Comparison of ENCODE assay signal across 9 mouse cellular contexts in genomic region chr13:98587639-98588038, GRCm38 (mm10). TPM values are rescaled to one million over a fixed set of nuclear protein-coding genes. Genes with fewer than 3 reads are reported as not detected.
DNase-seq lines count a peak whose midpoint lies in the region; ATAC-seq lines count a peak whose summit lies in the region.
"Had no signal": no experiment of that assay in that cellular context is flagged by ENCODE, and none has a peak within 500 bp of the region (broad histone marks: within the 10 kb centered on the region; RNA-seq: fewer than 3 reads in every experiment).

No protein-coding gene starts in this region.

- H3K9ac ChIP-seq in hindbrain, embryonic 13.5 days = no peak overlapping the region
- H3K9ac ChIP-seq: liver, embryonic 14.5 days had no signal

- peaks cover 62% of the 10 kb centered on the region for H3K27me3 ChIP-seq in heart, embryonic 10.5 days (ENCODE audit: insufficient read depth, poor library complexity, severe bottlenecking)
- H3K27me3 ChIP-seq in hindbrain, embryonic 13.5 days = peaks cover 78% of the 10 kb centered on the region
- peaks cover 100% of the 10 kb centered on the region for H3K27me3 ChIP-seq in midbrain, embryonic 10.5 days (ENCODE audit: low read depth, poor library complexity, severe bottlenecking)

- ATAC-seq in hindbrain, embryonic 13.5 days (ENCODE audit: low FRiP score) = peak; percentile 47; the same call in 1 of the 2 replicates

- H3K4me3 ChIP-seq in heart, embryonic 10.5 days = peak overlapping the region; percentile 37
- H3K4me3 ChIP-seq in hindbrain, embryonic 13.5 days = no peak overlapping the region
- peak overlapping the region; percentile 35 for H3K4me3 ChIP-seq in midbrain, embryonic 10.5 days

- DNase-seq in heart, embryonic 10.5 days (ENCODE audit: low spot score) = no peak
- no peak for DNase-seq in heart, adult 18-20 months
- peak; percentile 88 for DNase-seq in MN1 (ENCODE audit: low spot score)
- peak; percentile 57 for DNase-seq in midbrain, embryonic 10.5 days (ENCODE audit: low spot score)
- DNase-seq in gastrocnemius, adult 18-20 months (ENCODE audit: low spot score) = no peak
- DNase-seq in gastrocnemius, postnatal 25 days = no peak
- no peak for DNase-seq in lung, adult 18-20 months

- peak overlapping the region; percentile 30 for H3K4me2 ChIP-seq in hindbrain, embryonic 13.5 days

- WGBS in heart, embryonic 10.5 days = 1% methylated on average over 14 of the region's 14 CpGs
- WGBS in hindbrain, embryonic 13.5 days = 1% methylated on average over 14 of the region's 14 CpGs
- WGBS in midbrain, embryonic 10.5 days = under 1% methylated on average over 14 of the region's 14 CpGs

- peaks cover 42% of the 10 kb centered on the region for H3K4me1 ChIP-seq in heart, embryonic 10.5 days
- H3K4me1 ChIP-seq in hindbrain, embryonic 13.5 days (replicated peaks) = peaks cover 27% of the 10 kb centered on the region
- peaks cover 40% of the 10 kb centered on the region for H3K4me1 ChIP-seq in midbrain, embryonic 10.5 days

- H3K9me3 ChIP-seq in heart, embryonic 10.5 days = no peaks in the 10 kb centered on the region
- no peaks in the 10 kb centered on the region for H3K9me3 ChIP-seq in hindbrain, embryonic 13.5 days
- H3K9me3 ChIP-seq in midbrain, embryonic 10.5 days (replicated peaks) = no peaks in the 10 kb centered on the region

- no peaks in the 10 kb centered on the region for H3K36me3 ChIP-seq in heart, embryonic 10.5 days
- no peaks in the 10 kb centered on the region for H3K36me3 ChIP-seq in hindbrain, embryonic 13.5 days
- H3K36me3 ChIP-seq in midbrain, embryonic 10.5 days = no peaks in the 10 kb centered on the region

- H3K27ac ChIP-seq in heart, embryonic 10.5 days = no peak overlapping the region
- H3K27ac ChIP-seq in hindbrain, embryonic 13.5 days = no peak overlapping the region
- H3K27ac ChIP-seq in midbrain, embryonic 10.5 days (replicated peaks) = peak overlapping the region; percentile 38; the same call in 1 of the 2 replicates
- H3K27ac ChIP-seq: liver, embryonic 14.5 days had no signal

RNA-seq across cellular contexts. Expression of gene Tmem174, which starts 49.6 kb away (rescaled TPM):
- 0.05 TPM in 1 of 2 replicates, not detected in the other for polyA plus RNA-seq in heart, embryonic 10.5 days (2016; fragmentation: Nextera tagmentation; extraction: Ambion mirVana)
- not detected for total RNA-seq in heart, adult 18-20 months (2021)
- not detected in 2 replicates for polyA plus RNA-seq in hindbrain, embryonic 13.5 days (2015; fragmentation: Nextera tagmentation; extraction: Ambion mirVana)
- polyA plus RNA-seq in midbrain, embryonic 10.5 days (2016; fragmentation: Nextera tagmentation; extraction: Ambion mirVana) = 0.05 TPM in 1 of 2 replicates, not detected in the other
- not detected for total RNA-seq in gastrocnemius, adult 18-20 months (2021)
- not detected for total RNA-seq in gastrocnemius, postnatal 25 days (2021)
- polyA plus RNA-seq: liver, embryonic 14.5 days had no signal

Comparison
In these comparisons a context has a peak if more than half of its experiments do, and no peak if none do; other contexts are left out.
1. DNase-seq: peak in MN1 (single experiment) and midbrain, embryonic 10.5 days (single experiment); none in heart, embryonic 10.5 days (single experiment), heart, adult 18-20 months (0 of 2), gastrocnemius, adult 18-20 months (single experiment), gastrocnemius, postnatal 25 days (single experiment) and lung, adult 18-20 months (0 of 2).